Mouse (Mus musculus): Measurements from ENCODE around the gene Tmem100.

The Tmem100 gene
- long read RNA-seq, experiment 1, partial matches to known transcripts: 2 of 5 reads
- long read RNA-seq, experiment 1, other reads (novel, unspliced or antisense): 0 of 5 reads
- long read RNA-seq, experiment 2, partial matches to known transcripts: 2 of 6 reads
- long read RNA-seq, experiment 2, other reads (novel, unspliced or antisense): 1 of 6 reads

DNA sequence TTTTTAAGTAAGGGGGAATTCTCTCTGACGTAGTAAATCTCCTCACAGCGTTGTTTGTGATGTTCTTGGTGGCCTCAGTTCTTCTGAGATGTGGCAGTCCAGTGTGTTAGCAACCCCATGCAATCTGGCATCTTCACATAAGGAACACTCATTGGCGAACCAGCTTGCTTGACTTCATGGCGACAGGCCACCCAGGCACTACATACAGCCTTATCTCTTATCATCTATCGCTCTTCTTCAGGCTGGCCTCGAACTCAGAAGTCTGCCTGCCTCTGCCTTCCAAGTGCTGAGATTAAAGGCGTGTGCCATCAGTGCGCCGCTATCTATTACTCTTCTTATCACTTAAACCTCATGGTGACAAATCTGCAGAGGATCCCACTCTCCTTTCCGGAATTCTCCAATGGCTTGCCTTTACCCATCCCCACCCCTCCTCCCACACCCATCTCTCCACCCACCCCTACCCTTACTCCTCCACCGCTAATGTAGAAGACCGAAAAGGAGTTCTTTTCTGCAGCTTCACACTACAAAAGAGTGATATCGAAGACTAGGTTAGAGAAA, at the start of gene Tmem100:
Gene Tmem100 (plus strand): TSS at position 508 of the 558 bp plus-strand sequence.
- intact Hi-C loops (cut with DNase I): loop anchor here (5.0 kb wide), 1 partner anchor 43 kb away; no protein-coding TSS in a partner anchor

DNA sequence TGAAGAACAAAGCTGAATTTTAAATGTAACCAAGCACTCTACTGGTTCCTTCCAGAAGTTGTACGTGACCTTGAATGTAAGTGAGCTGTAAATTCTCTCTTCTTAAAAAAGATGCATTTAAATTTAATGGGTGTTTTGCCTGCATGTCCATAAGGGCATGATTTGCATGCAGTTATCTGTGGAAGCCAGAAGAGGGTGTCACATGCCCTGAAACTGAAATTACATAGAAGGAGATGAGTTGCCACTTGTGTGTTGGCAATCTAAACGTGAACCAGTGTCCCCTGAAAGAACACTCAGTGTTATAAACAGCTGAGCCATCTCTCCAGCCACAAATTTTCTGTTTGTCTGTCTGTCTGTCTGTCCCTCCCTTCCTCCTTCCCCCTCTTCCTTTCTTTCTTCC, 47.2 kb upstream of the Tmem100 start:
- intact Hi-C loops (cut with DNase I): no loop called here

DNA sequence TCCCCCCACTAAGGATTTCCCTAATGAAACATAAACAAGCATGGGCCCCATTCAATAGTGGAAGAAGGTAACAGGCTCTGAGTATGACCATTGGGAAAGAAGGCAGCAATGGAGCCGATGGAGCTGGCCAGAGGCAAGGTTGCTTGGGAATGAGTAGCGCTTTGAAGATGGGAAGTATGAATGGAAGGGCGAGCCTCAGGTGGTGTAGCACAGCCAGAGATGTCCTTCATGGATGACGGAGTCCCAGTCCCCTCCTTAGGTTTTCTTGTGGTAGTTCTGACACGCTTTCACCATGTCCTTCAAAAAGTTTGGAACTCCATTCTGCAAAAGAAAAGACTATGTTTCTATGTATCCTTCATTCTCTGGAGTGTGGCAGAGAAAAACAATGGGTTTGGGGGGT, 45.7 kb upstream of the Tmem100 start:
- intact Hi-C loops (cut with DNase I): no loop called here

DNA sequence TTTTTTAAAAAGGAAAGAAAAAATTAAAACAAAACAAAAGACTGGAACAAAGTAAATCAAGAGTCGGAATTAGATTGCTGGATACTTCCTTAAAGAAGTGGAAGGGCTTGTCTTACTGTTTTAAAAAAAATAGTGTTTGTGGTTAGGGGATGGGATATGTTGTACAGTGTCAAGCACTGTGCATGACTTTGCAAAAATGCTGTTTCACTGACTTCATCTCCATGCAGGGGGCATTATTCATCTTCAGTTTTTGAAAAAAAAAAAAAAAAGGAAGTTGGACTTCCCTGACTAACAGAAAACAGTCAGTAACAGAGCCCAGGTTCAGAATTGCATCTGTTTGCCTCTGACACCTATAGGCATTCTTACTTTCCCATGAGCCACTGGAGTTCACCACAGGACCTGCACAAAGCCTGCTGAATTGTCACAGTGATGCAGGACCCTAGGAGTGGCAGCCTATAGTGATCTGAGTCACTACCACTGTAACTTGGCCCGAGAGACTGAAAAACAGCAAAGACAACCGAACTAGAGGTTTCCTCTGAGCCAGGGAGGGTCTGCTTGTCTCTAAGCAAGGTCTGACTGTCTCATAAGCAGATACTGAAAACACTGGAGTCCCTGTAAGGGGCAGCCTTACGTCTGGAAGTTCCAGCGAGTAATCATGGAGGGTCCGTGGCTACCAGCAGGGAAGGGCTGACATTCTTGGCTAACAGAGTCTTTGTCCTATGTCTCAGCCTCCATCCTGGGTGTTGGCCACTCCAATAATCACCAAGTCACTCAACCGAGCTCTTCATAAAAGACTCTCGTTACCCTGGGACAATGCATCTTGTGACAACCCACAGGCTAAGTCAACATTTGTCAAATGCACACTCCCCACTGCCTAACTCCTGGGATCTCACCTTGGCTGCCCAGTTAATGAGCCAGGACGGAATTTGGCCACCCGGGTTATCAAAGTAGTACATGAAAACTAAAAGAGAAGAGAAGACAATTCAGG, 44.7 kb upstream of the Tmem100 start:
- intact Hi-C loops (cut with DNase I): loop anchor here (5.0 kb wide), 1 partner anchor 47 kb away; the partner anchor contains the start of gene Tmem100

DNA sequence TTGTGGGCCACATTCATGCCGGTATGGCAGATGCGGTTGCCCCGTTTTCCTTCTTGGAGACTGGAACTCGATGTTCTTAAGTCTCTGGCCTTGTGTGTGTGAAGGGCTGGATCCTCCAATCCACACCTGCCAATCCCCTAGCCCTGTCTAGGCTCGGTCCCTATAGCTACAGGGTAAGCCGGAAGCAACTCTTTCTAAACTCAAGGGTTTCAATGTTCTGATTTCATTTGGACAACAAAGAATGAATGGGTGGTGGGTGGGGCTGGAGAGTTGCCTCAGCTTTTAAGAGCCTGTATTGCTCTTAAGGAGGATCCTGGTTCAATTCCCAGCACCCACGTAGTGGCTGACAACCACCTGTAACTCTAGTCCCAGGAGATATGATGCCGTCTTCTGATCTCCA, 43.6 kb upstream of the Tmem100 start:
- intact Hi-C loops (cut with DNase I): loop anchor here (5.0 kb wide), 1 partner anchor 46 kb away; the partner anchor contains the start of gene Tmem100

DNA sequence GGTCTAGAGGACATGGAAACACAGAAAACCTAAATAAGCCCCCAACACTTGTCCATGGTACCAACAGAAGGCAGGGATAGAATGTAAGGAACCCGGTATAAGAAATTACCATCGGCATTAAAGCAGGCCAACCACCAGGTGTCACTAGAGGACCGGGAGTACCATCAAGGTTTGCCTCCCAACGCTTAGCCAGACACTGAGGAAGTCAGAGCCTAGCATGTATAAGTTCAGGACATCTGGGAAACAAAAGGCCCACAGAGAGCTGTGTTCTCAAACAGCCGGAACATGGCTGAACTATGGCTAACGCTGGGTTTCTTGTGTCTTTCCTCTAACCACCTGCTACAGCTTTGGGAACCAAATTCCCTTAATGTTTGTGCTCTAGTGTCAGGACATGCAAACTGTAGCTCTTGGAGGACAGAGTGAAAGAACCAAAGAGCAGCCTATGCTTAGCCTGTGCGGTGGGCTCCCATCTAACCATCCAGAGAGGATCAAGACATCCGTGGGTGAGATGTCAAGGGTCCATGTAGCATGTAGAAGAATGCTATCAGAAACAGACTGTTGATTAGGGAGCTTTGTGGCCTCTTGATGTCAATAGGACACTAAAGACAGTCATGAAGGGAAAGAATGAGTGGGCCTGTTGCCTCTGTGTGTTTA, 41.1 kb upstream of the Tmem100 start:
- intact Hi-C loops (cut with DNase I): loop anchor here (2.0 to 5.0 kb wide), 2 partner anchors 43 to 182 kb away; partner anchors contain the start of gene Tmem100

DNA sequence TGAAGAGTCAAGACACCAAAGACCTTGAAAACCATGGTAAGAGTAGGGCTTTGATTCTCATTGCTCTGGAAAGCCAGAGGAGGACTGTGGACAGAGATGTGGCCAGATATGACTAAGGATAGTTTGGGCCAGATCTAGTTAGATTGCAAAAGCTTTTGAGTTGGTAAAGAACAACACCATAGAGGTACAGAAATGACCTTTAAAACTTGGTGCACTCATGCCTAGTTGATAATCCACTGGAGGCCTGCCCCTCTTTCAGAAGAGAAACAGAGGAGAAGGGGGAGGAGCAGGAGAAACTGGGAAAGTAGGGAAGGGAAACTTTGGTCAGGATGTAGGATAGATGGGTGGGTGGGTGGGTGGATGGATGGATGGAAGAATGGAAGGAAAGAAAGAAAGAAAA, 38.5 kb upstream of the Tmem100 start:
- intact Hi-C loops (cut with DNase I): no loop called here

DNA sequence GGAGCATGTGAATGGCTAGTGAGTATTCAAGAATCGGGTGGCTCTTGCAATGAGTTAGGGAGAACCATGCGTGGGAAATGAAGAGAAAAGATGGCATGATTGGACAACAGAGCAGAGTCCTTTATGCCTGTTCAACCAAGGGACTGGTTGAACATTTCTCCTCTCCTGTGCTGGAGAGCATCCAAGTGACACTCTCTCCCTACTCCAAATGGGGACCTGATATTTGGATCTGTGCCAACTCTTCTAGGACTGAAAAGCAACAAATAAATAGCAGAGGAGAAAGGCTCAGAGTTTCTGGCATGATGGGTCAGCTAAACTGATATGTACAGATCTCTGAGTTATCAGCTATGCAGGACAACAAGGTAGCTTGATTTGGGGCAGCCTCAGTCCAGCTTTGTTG, 35.4 kb upstream of the Tmem100 start:
- intact Hi-C loops (cut with DNase I): no loop called here

DNA sequence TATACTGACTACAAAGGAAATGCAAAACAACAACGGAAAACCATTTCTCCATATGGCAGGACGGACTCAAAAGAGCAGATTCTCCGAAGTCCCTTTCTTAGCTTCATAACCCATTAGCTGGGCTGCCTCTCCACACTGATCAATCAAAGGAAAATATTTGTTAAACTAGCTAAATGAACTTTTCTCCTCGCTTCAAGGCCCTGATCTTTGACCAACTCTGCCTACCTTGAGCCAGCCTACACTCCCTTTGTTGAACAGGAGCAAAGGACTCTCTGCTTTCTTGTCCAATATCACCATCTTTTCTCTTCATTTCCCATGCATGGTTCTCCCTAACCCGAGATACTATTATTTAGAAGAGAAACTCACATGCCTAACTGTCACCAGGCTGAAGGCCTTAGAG, 34.6 kb upstream of the Tmem100 start:
- intact Hi-C loops (cut with DNase I): no loop called here

DNA sequence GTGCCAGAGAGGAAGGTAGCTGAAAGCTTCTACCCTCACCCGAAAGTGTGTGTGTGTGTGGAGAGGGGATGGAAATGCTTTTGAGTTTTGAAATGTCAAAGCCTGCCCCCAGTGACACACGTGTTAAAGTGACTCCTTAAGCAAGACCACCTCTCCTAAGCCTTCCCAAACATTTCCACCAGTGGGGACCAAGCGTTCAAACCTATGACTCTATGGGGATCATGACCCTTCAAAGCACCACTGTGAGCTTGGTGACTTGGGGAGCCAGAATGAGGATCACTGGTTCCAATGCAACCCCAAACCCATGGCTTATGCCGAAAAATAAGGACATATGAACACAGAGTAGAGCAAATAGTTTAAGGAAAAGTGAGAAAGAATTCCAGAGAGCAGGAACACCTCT, 33.7 kb upstream of the Tmem100 start:
- intact Hi-C loops (cut with DNase I): no loop called here

DNA sequence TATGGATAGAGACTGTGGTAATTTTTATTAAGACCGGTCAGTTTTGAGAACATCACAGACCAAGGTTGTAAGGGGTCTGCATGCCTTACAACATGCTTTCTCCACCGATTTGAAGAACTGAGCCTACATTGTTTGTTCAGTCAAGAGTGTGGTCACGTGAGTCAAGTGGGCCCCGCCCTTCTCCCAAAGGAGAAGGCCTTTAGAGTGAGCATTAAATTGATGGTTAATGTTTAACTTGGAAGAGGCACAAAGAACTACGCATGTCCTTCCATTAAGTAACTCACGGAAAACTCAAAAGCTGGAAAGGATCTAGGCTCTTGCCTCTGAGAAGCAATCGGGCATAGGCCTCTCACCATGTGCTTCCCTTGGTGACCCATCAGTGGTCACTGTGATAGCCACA, 33.3 kb upstream of the Tmem100 start:
- intact Hi-C loops (cut with DNase I): no loop called here

DNA sequence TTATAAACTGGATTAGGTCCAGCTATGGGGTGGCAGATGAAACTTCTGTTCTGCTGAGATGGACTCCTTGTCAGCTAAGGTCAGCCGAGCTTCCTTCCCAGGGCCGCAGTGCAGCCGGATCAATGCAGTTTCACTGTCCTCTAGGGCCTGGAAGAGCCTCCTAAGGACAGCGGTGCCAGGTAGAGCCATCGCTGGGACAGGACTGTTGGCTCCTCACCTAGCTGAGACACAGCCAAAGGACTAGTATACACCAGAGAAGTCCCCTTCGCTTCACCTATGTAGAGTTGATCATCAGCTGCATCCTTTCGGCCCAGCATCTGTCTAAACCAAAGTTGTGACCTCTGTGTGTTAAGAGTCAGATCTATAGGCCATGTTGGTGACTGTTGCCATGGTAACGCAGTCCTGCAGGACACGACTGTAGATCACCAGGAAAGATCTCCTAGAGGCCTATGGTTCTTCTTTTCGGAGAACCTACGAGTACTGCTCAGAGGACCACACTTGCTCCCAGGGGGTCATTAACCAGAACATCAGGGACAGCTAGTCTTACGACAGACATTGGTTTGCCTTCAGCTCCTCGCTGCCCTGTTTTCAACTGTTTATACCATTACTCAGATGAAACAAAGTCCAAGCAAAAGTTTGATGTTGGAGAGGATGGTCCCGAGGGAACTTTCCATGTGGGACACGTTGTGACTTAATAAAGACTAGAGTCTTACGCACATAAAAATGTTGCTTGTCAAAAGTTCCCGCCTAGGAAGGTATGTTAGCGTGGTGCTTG, 31.0 kb upstream of the Tmem100 start:
- intact Hi-C loops (cut with DNase I): no loop called here

DNA sequence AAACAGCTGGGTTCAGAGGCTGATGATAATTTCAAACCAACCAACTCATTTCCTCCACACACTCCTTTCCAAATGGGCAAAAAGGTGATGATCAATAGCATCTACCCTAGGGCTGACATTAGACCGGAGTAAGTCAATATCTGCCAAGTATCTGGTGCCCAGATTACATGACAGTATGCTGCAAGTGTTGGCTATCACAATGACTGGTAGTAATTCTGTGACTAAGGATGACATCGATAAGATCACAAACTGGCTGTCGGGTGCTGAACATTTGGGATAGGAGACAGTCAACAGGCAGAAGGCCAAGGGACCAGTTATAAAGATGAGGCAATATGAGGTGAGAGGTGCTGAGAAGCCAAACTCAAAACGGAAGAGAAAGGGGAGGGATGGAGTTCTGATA, 29.5 kb upstream of the Tmem100 start:
- intact Hi-C loops (cut with DNase I): no loop called here

DNA sequence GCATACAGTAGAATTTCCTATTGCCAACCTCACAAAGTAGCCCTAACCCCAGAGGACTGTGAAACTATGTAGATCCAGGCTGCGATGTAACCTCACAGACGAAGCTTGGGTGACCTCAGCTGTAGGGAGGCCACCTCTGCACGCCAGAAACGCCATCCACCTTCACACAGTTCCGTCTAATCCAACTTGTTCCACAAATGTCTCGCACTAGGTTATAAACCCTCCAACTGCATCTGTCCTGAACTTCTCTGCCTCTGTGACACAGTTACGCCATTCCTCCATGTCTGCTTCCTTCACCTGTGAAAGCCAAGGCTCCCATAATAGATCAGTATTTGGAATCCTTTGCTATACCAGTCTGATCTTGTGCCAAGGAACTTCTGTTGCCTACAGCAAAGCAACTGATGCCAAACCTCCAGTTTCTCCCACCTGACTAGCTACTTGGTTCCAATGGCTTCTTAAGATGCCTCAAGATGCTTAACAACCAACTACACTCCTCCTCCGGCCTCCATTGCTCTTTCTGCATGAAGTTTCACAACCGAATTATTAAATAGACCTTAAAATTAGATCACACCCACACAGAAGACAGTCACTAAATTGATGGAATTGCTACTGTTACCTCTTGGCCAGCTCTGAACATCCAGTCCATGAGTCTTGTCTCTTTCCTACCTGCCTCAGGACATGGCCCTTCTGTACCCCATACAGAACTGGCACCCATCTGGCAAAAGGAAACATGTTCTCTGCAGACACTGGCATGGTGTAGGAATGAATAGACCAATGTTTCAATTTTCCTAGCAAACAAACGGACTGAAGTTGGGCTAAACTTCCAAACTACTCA, 28.5 kb upstream of the Tmem100 start:
- intact Hi-C loops (cut with DNase I): no loop called here

DNA sequence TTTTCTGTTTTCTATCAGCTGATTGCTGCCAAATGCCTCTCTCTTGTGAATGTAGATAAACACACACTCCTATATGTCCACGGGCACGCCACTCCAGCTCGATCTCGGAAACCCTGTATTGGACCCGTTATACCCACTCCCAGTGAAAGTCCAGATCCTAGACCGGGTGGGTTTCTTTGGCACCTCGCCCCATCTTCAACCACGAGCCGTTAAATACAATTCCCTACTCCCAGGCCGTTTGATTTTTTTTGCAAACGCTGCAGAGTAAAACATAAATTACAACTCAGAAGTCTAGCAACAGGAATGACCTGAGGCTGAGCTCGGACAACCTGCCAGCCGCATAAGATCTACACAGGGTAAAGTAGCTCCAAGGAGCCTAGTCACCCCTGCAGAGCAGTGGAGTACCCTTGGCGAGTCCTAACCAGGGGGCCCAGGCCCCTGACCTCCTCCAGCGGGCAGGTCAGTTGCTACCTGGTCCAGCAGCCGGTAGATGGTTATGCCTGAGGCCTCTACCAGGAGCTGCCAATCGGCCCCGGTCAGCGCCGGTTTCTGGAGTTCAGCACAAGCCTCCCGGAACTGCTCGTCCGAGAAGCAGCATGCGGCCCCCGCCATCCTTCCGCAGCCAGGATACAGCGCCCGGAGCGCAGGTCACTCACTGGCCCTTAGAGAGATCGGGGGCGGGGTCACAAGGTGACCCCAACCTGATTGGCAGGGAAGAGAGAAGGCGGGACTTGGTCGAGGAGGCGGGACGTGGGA, 27.7 kb upstream of the Tmem100 start, which contains the start of gene Pctp:
Gene Pctp (minus strand): TSS at position 664 of the 756 bp plus-strand sequence.
- intact Hi-C loops (cut with DNase I): no loop called here

DNA sequence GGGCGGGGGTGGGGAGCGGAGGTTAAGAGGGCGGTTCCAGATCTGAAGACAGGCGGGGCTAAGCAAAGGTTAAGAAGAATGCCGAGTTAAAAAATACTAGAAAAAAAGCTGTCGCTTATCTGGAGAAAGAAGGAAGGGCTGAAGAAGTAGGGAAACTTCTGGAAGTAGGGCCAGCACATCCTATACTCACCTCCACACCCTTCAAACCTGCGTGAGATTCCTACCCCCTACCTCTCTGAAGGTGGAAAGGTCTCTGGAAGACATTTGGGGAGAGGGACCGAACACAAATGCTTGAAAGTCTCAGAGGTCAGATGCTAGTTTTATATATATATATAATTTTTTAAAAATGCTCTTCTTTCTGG, 27.2 kb upstream of the Tmem100 start:
- intact Hi-C loops (cut with DNase I): no loop called here

DNA sequence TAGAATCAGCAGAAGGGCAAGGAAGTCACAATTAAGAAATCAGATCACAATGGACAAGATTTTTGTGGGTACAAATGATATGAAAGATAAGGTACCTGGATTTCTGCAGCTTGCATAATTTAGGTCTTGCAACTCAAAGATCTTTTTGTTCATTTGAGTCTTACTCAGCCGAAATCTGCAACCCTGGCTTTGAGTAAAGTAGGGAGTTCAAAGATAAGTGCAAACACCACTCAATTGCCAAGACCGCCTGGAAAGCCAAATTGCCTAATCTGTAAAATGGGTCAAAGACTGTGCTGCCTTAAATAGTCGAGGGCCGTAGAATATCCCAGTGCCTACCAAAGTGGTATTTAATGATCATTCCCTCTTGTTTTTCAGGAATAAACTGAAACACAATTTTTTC, 26.8 kb upstream of the Tmem100 start:
- intact Hi-C loops (cut with DNase I): no loop called here

DNA sequence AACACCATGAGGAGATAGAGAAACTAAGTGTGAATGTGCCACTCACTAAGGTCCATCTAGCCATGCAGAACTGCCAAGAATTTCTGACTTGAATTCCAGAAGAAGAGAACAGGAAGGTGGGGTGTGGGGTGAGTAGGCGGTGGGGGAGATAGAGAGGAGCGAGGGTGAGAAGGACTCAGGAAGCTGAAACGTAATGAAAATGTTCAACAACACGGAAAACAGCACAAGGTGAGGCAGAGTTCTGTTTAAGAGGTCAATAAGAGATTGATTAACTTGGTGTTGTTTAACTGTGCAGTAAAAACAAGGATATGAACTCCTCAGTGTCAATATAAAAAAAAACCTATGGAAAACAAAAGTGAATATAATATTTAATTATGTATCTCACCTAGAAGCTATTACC, 24.0 kb upstream of the Tmem100 start:
- intact Hi-C loops (cut with DNase I): no loop called here

All from adrenal gland (tissue).